Comparison of ENCODE assay signal across 10 mouse cellular contexts in genomic region chr8:58566115-58566514, GRCm38 (mm10).
DNase-seq lines count a peak whose midpoint lies in the region; ATAC-seq and TF ChIP-seq lines count a peak whose summit lies in the region.
"Had no signal": no experiment of that assay in that cellular context is flagged by ENCODE, and none has a peak within 500 bp of the region (broad histone marks: within the 10 kb centered on the region; RNA-seq: fewer than 3 reads in every experiment).

No protein-coding gene starts in this region.

- WGBS in liver, adult 2 months: 49% methylated on average over 2 of the region's 2 CpGs
- 55% methylated on average over 2 of the region's 2 CpGs for WGBS in liver, embryonic 11.5 days
- WGBS in forebrain, embryonic 13.5 days: 58% methylated on average over 2 of the region's 2 CpGs
- 42% methylated on average over 2 of the region's 2 CpGs for WGBS in neural tube, embryonic 14.5 days
- 48% methylated on average over 2 of the region's 2 CpGs for WGBS in lung, adult 2 months

- no peaks in the 10 kb centered on the region for H3K4me1 ChIP-seq in liver, adult 2 months (ENCODE audit: control insufficient read depth, insufficient read depth, low read length)
- H3K4me1 ChIP-seq in liver, embryonic 11.5 days (replicated peaks; ENCODE audit: control insufficient read depth, insufficient read depth, low read length): no peaks in the 10 kb centered on the region
- no peaks in the 10 kb centered on the region for H3K4me1 ChIP-seq in forebrain, embryonic 13.5 days
- no peaks in the 10 kb centered on the region for H3K4me1 ChIP-seq in neural tube, embryonic 14.5 days (ENCODE audit: control insufficient read depth, insufficient read depth, low read length)
- H3K4me1 ChIP-seq in lung, adult 2 months (ENCODE audit: control insufficient read depth, insufficient read depth, low read length): no peaks in the 10 kb centered on the region
- H3K4me1 ChIP-seq: embryonic facial prominence, embryonic 12.5 days; neural tube, embryonic 13.5 days had no signal

- no peak overlapping the region for H3K4me3 ChIP-seq in liver, adult 2 months (ENCODE audit: insufficient read depth, low read depth, low read length)
- H3K4me3 ChIP-seq in liver, embryonic 11.5 days (ENCODE audit: low read depth, low read length): no peak overlapping the region
- no peak overlapping the region for H3K4me3 ChIP-seq in forebrain, embryonic 13.5 days
- no peak overlapping the region for H3K4me3 ChIP-seq in neural tube, embryonic 14.5 days (ENCODE audit: low read depth, low read length)
- no peak overlapping the region for H3K4me3 ChIP-seq in lung, adult 2 months (replicated peaks; ENCODE audit: extremely low read depth, low read depth, low read length)
- H3K4me3 ChIP-seq: embryonic facial prominence, embryonic 12.5 days; neural tube, embryonic 13.5 days had no signal

- ATAC-seq in liver, embryonic 11.5 days (replicated peaks; ENCODE audit: low FRiP score): no peak
- ATAC-seq in forebrain, embryonic 13.5 days: peak; percentile 81; the same call in 1 of the 2 replicates
- ATAC-seq in neural tube, embryonic 14.5 days (ENCODE audit: low read depth): peak; percentile 65

- no peak for TF ChIP-seq CTCF in liver, adult 2 months (IDR thresholded peaks at IDR 0.05; ENCODE audit: low read depth, low read length)
- no peak for TF ChIP-seq CTCF in lung, adult 2 months (IDR thresholded peaks at IDR 0.05; ENCODE audit: insufficient read depth, low read length)

- no peak overlapping the region for H3K4me2 ChIP-seq in liver, embryonic 11.5 days
- H3K4me2 ChIP-seq in forebrain, embryonic 13.5 days: no peak overlapping the region
- no peak overlapping the region for H3K4me2 ChIP-seq in neural tube, embryonic 14.5 days (ENCODE audit: low read depth, low read length)
- H3K4me2 ChIP-seq: embryonic facial prominence, embryonic 12.5 days; neural tube, embryonic 13.5 days had no signal

- no peaks in the 10 kb centered on the region for H3K27me3 ChIP-seq in liver, adult 2 months (ENCODE audit: control insufficient read depth, insufficient read depth, low read length)
- no peaks in the 10 kb centered on the region for H3K27me3 ChIP-seq in liver, embryonic 11.5 days (replicated peaks; ENCODE audit: control insufficient read depth, insufficient read depth, low read length)
- H3K27me3 ChIP-seq in forebrain, embryonic 13.5 days: no peaks in the 10 kb centered on the region
- no peaks in the 10 kb centered on the region for H3K27me3 ChIP-seq in neural tube, embryonic 14.5 days (ENCODE audit: control insufficient read depth, insufficient read depth, low read length)
- H3K27me3 ChIP-seq: embryonic facial prominence, embryonic 12.5 days; neural tube, embryonic 13.5 days had no signal

- TF ChIP-seq POLR2A in liver, adult 2 months (IDR thresholded peaks at IDR 0.05; ENCODE audit: extremely low read depth, insufficient read depth, low read length): no peak
- TF ChIP-seq POLR2A in lung, adult 2 months (IDR thresholded peaks at IDR 0.05; ENCODE audit: borderline replicate concordance, extremely low read depth, low read depth, low read length): no peak

- no peak overlapping the region for H3K9ac ChIP-seq in liver, adult 2 months (ENCODE audit: low read depth, low read length)
- H3K9ac ChIP-seq in liver, embryonic 11.5 days (ENCODE audit: low read depth, low read length): no peak overlapping the region
- no peak overlapping the region for H3K9ac ChIP-seq in forebrain, embryonic 13.5 days
- no peak overlapping the region for H3K9ac ChIP-seq in neural tube, embryonic 14.5 days (replicated peaks; ENCODE audit: low read depth, low read length)
- H3K9ac ChIP-seq: embryonic facial prominence, embryonic 12.5 days; neural tube, embryonic 13.5 days had no signal

- no peaks in the 10 kb centered on the region for H3K36me3 ChIP-seq in liver, adult 2 months (ENCODE audit: control insufficient read depth, insufficient read depth, low read length)
- no peaks in the 10 kb centered on the region for H3K36me3 ChIP-seq in liver, embryonic 11.5 days (ENCODE audit: control insufficient read depth, insufficient read depth, low read length)
- no peaks in the 10 kb centered on the region for H3K36me3 ChIP-seq in forebrain, embryonic 13.5 days (ENCODE audit: poor library complexity, severe bottlenecking)
- H3K36me3 ChIP-seq in neural tube, embryonic 14.5 days (ENCODE audit: control insufficient read depth, insufficient read depth, low read length): no peaks in the 10 kb centered on the region
- H3K36me3 ChIP-seq: embryonic facial prominence, embryonic 12.5 days; neural tube, embryonic 13.5 days had no signal

- H3K79me2 ChIP-seq in liver, adult 2 months (ENCODE audit: control insufficient read depth, insufficient read depth, low read length): no peaks in the 10 kb centered on the region

- H3K9me3 ChIP-seq in liver, embryonic 11.5 days (ENCODE audit: control insufficient read depth, low read length): no peaks in the 10 kb centered on the region
- no peaks in the 10 kb centered on the region for H3K9me3 ChIP-seq in forebrain, embryonic 13.5 days (replicated peaks)
- H3K9me3 ChIP-seq in neural tube, embryonic 14.5 days (ENCODE audit: control insufficient read depth, low read length): no peaks in the 10 kb centered on the region
- H3K9me3 ChIP-seq: embryonic facial prominence, embryonic 12.5 days; neural tube, embryonic 13.5 days had no signal

- DNase-seq in adrenal gland, postnatal 10 days: peak; percentile 16
- DNase-seq in adrenal gland, postnatal 25 days: no peak
- peak; percentile 7 for DNase-seq in liver, adult 2 months (ENCODE audit: extremely low read depth, low read depth, low spot score)
- no peak for DNase-seq in liver, embryonic 11.5 days (ENCODE audit: low spot score)
- no peak for DNase-seq in urinary bladder, postnatal 10 days (ENCODE audit: low spot score)
- DNase-seq in lung, adult 2 months: no peak

- H3K27ac ChIP-seq in liver, adult 2 months (replicated peaks; ENCODE audit: insufficient read depth, low read depth, low read length): no peak overlapping the region
- no peak overlapping the region for H3K27ac ChIP-seq in liver, embryonic 11.5 days (ENCODE audit: low read depth, low read length)
- no peak overlapping the region for H3K27ac ChIP-seq in forebrain, embryonic 13.5 days
- no peak overlapping the region for H3K27ac ChIP-seq in neural tube, embryonic 14.5 days (ENCODE audit: low read depth, low read length)
- H3K27ac ChIP-seq: embryonic facial prominence, embryonic 12.5 days; neural tube, embryonic 13.5 days had no signal

Comparison
In these comparisons a context has a peak if more than half of its experiments do, and no peak if none do; other contexts are left out.
1. DNase-seq: peak in adrenal gland, postnatal 10 days (single experiment) and liver, adult 2 months (single experiment); none in adrenal gland, postnatal 25 days (single experiment), liver, embryonic 11.5 days (single experiment), urinary bladder, postnatal 10 days (single experiment) and lung, adult 2 months (single experiment).